Mouse (Mus musculus) midbrain, postnatal 0 days (tissue): ENCODE measurements around the gene Gm45713. TPM values are rescaled to one million over a fixed set of nuclear protein-coding genes. Genes with fewer than 3 reads are reported as not detected.

Source experiments
- ATAC-seq: fragments of 200-750 bp; cut with Nextera tagmentation; 2 replicates; pipeline ENCODE4 v1.8.0; 2017; ENCODE audit warnings: moderate number of reproducible peaks, mild to moderate bottlenecking, moderate TSS enrichment, moderate library complexity; ENCODE audit not compliant: low FRiP score
- DNase-seq: peaks from one replicate; pipeline ENCODE4 v3.0.0-alpha.2; 2015; ENCODE audit warnings: low spot score
- H3K27ac ChIP-seq: fragments of 300-500 bp; sonication (generic); 2 replicates; pipeline ENCODE4 v1.5.1; 2014; ENCODE audit warnings: low read depth, mild to moderate bottlenecking, low read length, mixed read lengths
- H3K27me3 ChIP-seq: fragments of 300-500 bp; sonication (generic); 2 replicates; pipeline ENCODE4 v1.6.1; 2014; ENCODE audit warnings: low read length, control low read depth, mixed read lengths; ENCODE audit not compliant: insufficient read depth
- H3K36me3 ChIP-seq: fragments of 300-500 bp; sonication (generic); 2 replicates; pipeline ENCODE4 v1.6.1; 2014; ENCODE audit warnings: low read length, control low read depth, mixed read lengths; ENCODE audit not compliant: insufficient read depth
- H3K4me1 ChIP-seq: fragments of 300-500 bp; sonication (generic); 2 replicates; pipeline ENCODE4 v1.6.1; 2014; ENCODE audit warnings: mild to moderate bottlenecking, control low read depth, antibody characterized with exemption, low read length, mixed read lengths; ENCODE audit not compliant: insufficient read depth
- H3K4me2 ChIP-seq: fragments of 300-500 bp; sonication (generic); 2 replicates; pipeline ENCODE4 v1.6.1; 2014; ENCODE audit warnings: low read depth, mild to moderate bottlenecking, low read length, mixed read lengths; ENCODE audit not compliant: poor library complexity, severe bottlenecking
- H3K4me3 ChIP-seq: fragments of 300-500 bp; sonication (generic); 2 replicates; pipeline ENCODE4 v1.5.1; 2014; ENCODE audit warnings: low read depth, mild to moderate bottlenecking, low read length, moderate library complexity
- H3K9ac ChIP-seq: fragments of 300-500 bp; sonication (generic); replicated peaks from 2 replicates; pipeline ENCODE4 v1.6.1; 2014; ENCODE audit warnings: mild to moderate bottlenecking, low read length, moderate library complexity, mixed read lengths; ENCODE audit not compliant: poor library complexity, severe bottlenecking
- H3K9me3 ChIP-seq: fragments of 300-500 bp; sonication (generic); 2 replicates; pipeline ENCODE4 v1.6.1; 2016; ENCODE audit warnings: low read length, control low read depth
- CTCF ChIP-seq: IDR thresholded peaks from 2 replicates; pipeline ENCODE4 v1.5.1; 2016; ENCODE audit warnings: antibody characterized with exemption, mild to moderate bottlenecking
- WGBS: fragments of 180-500 bp; shearing (Covaris S2); extraction: QIAGEN DNeasy Blood & Tissue Kit; methylation state at CpG from one replicate; pipeline ENCODE4 v1.1.7; 2014; 5-methylcytosine and 5-hydroxymethylcytosine counted together
- polyA plus RNA-seq: library from polyadenylated mRNA; unstranded; fragments of >200 nt; fragmentation: Nextera tagmentation; extraction: Ambion mirVana; gene quantifications from 2 replicates; pipeline ENCODE4 v1.2.1, GENCODE M21; 2015
- total RNA-seq: library from RNA; depleted of rRNA; stranded (reverse); fragments of >200 nt; gene quantifications from 2 replicates; pipeline ENCODE4 v1.2.3, GENCODE M21; 2014

Gene Gm45713
- total and polyA plus RNA-seq, 2 experiments from 2014 or later: 0.39 to 2.0 TPM

- H3K9ac ChIP-seq: no peak within 1 kb of the TSS
- ATAC-seq (no peak), DNase-seq (no peak)
- peaks cover 5% of the 10 kb centered on the region; the same call in 1 of the 2 replicates for H3K4me1 ChIP-seq
- H3K27me3 ChIP-seq: peaks cover 92% of the 10 kb centered on the region
- H3K9me3 ChIP-seq: no peaks in the 10 kb centered on the region
- H3K4me3 ChIP-seq: no peak within 1 kb of the TSS
- TF ChIP-seq CTCF: no peak
- H3K36me3 ChIP-seq: no peaks in the 10 kb centered on the region
- no peak within 1 kb of the TSS for H3K27ac ChIP-seq
- no peak within 1 kb of the TSS for H3K4me2 ChIP-seq
- 26% methylated on average over 7 of the region's 7 CpGs for WGBS
These were observed 43.4 kb upstream of the Gm45713 start, which contains the start of gene Gfy for GRCm38 (mm10) chr7:45179469-45179868. TSS of gene Gfy (minus strand) at chr7:45179569.

DNA sequence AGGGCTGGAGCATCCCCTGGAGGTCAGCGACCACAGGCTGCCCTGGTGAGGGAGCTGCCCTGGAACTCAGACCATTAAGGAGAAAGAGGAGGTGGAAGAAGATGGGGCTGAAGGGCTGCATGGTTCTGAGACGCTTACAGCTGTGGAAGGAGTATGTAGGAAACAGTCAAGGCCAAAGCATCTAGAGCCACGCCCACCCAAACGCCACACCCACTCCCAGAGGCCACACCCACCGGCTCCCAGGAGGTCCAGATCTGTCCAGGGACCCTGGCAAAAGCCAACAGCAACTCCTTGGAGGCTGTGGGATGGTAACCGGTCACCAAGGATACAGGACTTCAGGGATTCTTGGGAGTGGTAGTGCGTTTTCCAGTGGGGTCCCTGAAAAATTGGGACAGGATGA lies 42.5 kb upstream of the Gm45713 start:
- no peak for DNase-seq
- no peak overlapping the region for H3K27ac ChIP-seq
- no peak overlapping the region for H3K9ac ChIP-seq
- H3K4me2 ChIP-seq: no peak overlapping the region
- H3K9me3 ChIP-seq: no peaks in the 10 kb centered on the region
- no peak for TF ChIP-seq CTCF
- 29% methylated on average over 7 of the region's 7 CpGs for WGBS
- no peak for ATAC-seq
- peaks cover 94% of the 10 kb centered on the region for H3K27me3 ChIP-seq
- peaks cover 5% of the 10 kb centered on the region; the same call in 1 of the 2 replicates for H3K4me1 ChIP-seq
- no peak overlapping the region for H3K4me3 ChIP-seq
- H3K36me3 ChIP-seq: no peaks in the 10 kb centered on the region

- H3K9ac ChIP-seq: no peak overlapping the region
These were observed 40.3 kb upstream of the Gm45713 start for GRCm38 (mm10) chr7:45176356-45176755.

GRCm38 (mm10) chr7:45175929-45176328 lies 39.9 kb upstream of the Gm45713 start:
- Histone ChIP-seq H3K9me3 (no peaks in the 10 kb centered on the region), H3K36me3 (no peaks in the 10 kb centered on the region), H3K27me3 (peaks cover 69% of the 10 kb centered on the region), H3K4me1 (peaks cover 5% of the 10 kb centered on the region; the same call in 1 of the 2 replicates), H3K4me3 (peak overlapping the region; percentile 23), H3K4me2 (peak overlapping the region; percentile 39), H3K27ac (no peak overlapping the region), H3K9ac (no peak overlapping the region)
- no peak for DNase-seq
- 0 out of 2 replicates have a peak, but pooled peaks have one; percentile 45 for ATAC-seq
- whole genome bisulfite sequencing: 2% methylated on average over 23 of the region's 23 CpGs
- TF ChIP-seq CTCF: no peak

More at GRCm38 (mm10) chr7:45176356-45176755, 40.3 kb upstream of the Gm45713 start:
- Histone ChIP-seq H3K4me3 (peak overlapping the region; percentile 23), H3K4me2 (peak overlapping the region; percentile 39), H3K9me3 (no peaks in the 10 kb centered on the region), H3K4me1 (peaks cover 5% of the 10 kb centered on the region; the same call in 1 of the 2 replicates), H3K27me3 (peaks cover 74% of the 10 kb centered on the region), H3K27ac (no peak overlapping the region), H3K36me3 (no peaks in the 10 kb centered on the region)
- no peak for TF ChIP-seq CTCF
- DNase-seq (no peak), ATAC-seq (no peak)
- under 1% methylated on average over 30 of the region's 31 CpGs for WGBS

DNA sequence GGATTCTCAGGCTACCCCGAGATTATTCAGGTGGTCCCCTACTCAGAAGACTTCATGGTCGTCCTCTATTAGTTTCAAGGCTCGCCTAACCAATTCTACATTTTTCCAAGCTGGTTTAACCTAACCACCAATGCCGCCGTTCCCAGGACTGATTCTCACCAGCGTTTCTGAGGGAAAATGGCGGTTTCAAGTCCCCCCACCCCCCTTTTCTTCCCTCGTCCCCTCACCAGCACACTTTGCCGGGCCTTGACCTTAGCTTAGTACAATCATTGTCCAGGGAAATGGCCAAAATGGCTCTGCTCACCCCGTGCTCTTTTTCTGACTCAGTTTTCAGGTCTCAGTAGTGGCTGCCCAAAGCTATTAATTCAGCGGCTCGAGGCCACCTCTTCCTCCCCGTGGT lies 39.4 kb upstream of the Gm45713 start:
- DNase-seq (no peak), ATAC-seq (no peak)
- no peaks in the 10 kb centered on the region for H3K36me3 ChIP-seq
- peaks cover 64% of the 10 kb centered on the region for H3K27me3 ChIP-seq
- H3K27ac ChIP-seq: no peak overlapping the region
- no peaks in the 10 kb centered on the region for H3K9me3 ChIP-seq
- H3K4me1 ChIP-seq: peaks cover 5% of the 10 kb centered on the region; the same call in 1 of the 2 replicates
- no peak overlapping the region for H3K4me2 ChIP-seq
- WGBS: 3% methylated on average over 13 of the region's 13 CpGs
- no peak overlapping the region for H3K9ac ChIP-seq
- TF ChIP-seq CTCF: no peak
- H3K4me3 ChIP-seq: no peak overlapping the region

DNA sequence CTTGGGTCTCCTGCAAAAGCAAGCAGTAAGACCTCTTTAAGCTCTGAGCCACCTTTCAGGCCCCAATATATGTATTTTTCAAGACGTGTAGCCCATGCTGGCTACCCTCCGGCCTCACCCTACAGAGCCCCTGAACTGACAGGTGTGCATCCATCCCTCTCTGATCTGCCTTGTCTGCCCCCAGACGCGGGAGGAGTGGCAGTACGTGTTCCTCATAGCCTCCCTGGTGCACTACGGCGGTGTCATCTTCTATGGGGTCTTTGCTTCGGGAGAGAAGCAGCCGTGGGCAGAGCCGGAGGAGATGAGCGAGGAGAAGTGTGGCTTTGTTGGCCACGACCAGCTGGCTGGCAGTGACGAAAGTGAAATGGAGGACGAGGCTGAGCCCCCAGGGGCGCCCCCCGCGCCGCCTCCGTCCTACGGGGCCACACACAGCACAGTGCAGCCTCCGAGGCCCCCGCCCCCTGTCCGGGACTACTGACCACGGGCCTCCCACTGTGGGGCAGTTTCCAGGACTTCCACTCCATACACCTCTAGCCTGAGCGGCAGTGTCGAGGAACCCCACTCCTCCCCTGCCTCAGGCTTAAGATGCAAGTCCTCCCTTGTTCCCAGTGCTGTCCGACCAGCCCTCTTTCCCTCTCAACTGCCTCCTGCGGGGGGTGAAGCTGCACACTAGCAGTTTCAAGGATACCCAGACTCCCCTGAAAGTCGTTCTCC lies 38.7 kb upstream of the Gm45713 start:
- no peak for ATAC-seq
- WGBS: 4% methylated on average over 25 of the region's 29 CpGs
- Histone ChIP-seq H3K27ac (no peak overlapping the region), H3K4me1 (peaks cover 5% of the 10 kb centered on the region; the same call in 1 of the 2 replicates), H3K9ac (no peak overlapping the region), H3K4me2 (no peak overlapping the region), H3K4me3 (0 out of 2 replicates have a peak overlapping the region, but pooled peaks have one; percentile 6), H3K36me3 (no peaks in the 10 kb centered on the region), H3K9me3 (no peaks in the 10 kb centered on the region), H3K27me3 (peaks cover 58% of the 10 kb centered on the region)
- no peak for DNase-seq
- TF ChIP-seq CTCF: no peak
